Mouse (Mus musculus) embryo, embryonic 10 days (tissue): Measurements from ENCODE around the gene Tm9sf4.

Experiments used
- DNase-seq: peaks from one replicate; pipeline ENCODE4 v3.0.0-alpha.2; 2015; ENCODE audit warnings: low spot score

The Tm9sf4 gene

GRCm38 (mm10) chr2:153214771-153215259 lies 53.7 kb downstream of the Tm9sf4 start:
- DNase-seq = no peak

- no peak for DNase-seq
Measured at GRCm38 (mm10) chr2:153215421-153215820, 54.3 kb downstream of the Tm9sf4 start.

GRCm38 (mm10) chr2:153217826-153218340 lies 56.8 kb downstream of the Tm9sf4 start:
- DNase-seq = no peak

- DNase-seq = no peak
Measured at GRCm38 (mm10) chr2:153218516-153218915, 57.4 kb downstream of the Tm9sf4 start.

GRCm38 (mm10) chr2:153221620-153222019 lies 60.5 kb downstream of the Tm9sf4 start:
- DNase-seq = no peak

GRCm38 (mm10) chr2:153222130-153222529 lies 61.0 kb downstream of the Tm9sf4 start:
- DNase-seq = no peak

GRCm38 (mm10) chr2:153222566-153222965 lies 61.5 kb downstream of the Tm9sf4 start:
- no peak for DNase-seq

GRCm38 (mm10) chr2:153224946-153225594 lies 64.0 kb downstream of the Tm9sf4 start, which contains the start of gene Tspyl3:
TSS of gene Tspyl3 (minus strand) at chr2:153225441.
- DNase-seq = peak; percentile 60

GRCm38 (mm10) chr2:153225595-153225953 lies 64.5 kb downstream of the Tm9sf4 start:
- DNase-seq = no peak

- DNase-seq = no peak
Measured at GRCm38 (mm10) chr2:153227959-153228358, 66.9 kb downstream of the Tm9sf4 start.

GRCm38 (mm10) chr2:153228523-153228922 lies 67.4 kb downstream of the Tm9sf4 start:
- no peak for DNase-seq

- no peak for DNase-seq
Measured at GRCm38 (mm10) chr2:153237193-153237592, 76.1 kb downstream of the Tm9sf4 start.

- DNase-seq = no peak
Measured at GRCm38 (mm10) chr2:153237891-153238290, 76.8 kb downstream of the Tm9sf4 start.

- DNase-seq = no peak
Measured at GRCm38 (mm10) chr2:153238406-153238805, 77.3 kb downstream of the Tm9sf4 start.

GRCm38 (mm10) chr2:153239021-153239859 lies 78.1 kb downstream of the Tm9sf4 start:
- no peak for DNase-seq

- DNase-seq = peak; percentile 43
Measured at GRCm38 (mm10) chr2:153239860-153240480, 78.9 kb downstream of the Tm9sf4 start.

GRCm38 (mm10) chr2:153240701-153241235 lies 79.7 kb downstream of the Tm9sf4 start:
- peak; percentile 43 for DNase-seq

GRCm38 (mm10) chr2:153241250-153242014 lies 80.3 kb downstream of the Tm9sf4 start, which contains the start of the genes Plagl2 and Pofut1:
TSS of gene Plagl2 (minus strand) at chr2:153241426.
TSS of gene Pofut1 (plus strand) at chr2:153241533.
- peak; percentile 82 for DNase-seq

- DNase-seq = no peak
Measured at GRCm38 (mm10) chr2:153242156-153242555, 81.1 kb downstream of the Tm9sf4 start.

- no peak for DNase-seq
Measured at GRCm38 (mm10) chr2:153249751-153250150, 88.6 kb downstream of the Tm9sf4 start.

- no peak for DNase-seq
Measured at GRCm38 (mm10) chr2:153256604-153257003, 95.5 kb downstream of the Tm9sf4 start.
